Mouse (Mus musculus) neural tube, embryonic 11.5 days (tissue): Measurements from ENCODE around the gene Lamb3. TPM values are rescaled to one million over a fixed set of nuclear protein-coding genes. Genes with fewer than 3 reads are reported as not detected.
A peak's percentile ranks its signal among the peaks of the same experiment; 100 is the strongest.
"Not testable (repeated sequence)": the region's sequence is repeated elsewhere in the genome, so short reads cannot be mapped to it uniquely, and the experiment has no call there.

Experiments used
- ATAC-seq: fragments of 200-750 bp; cut with Nextera tagmentation; 2 replicates; pipeline ENCODE4 v1.8.0; 2017; ENCODE audit warnings: moderate number of reproducible peaks, mild to moderate bottlenecking, moderate TSS enrichment, moderate library complexity; ENCODE audit not compliant: insufficient read depth, low FRiP score, low TSS enrichment
- DNase-seq: peaks from one replicate; pipeline ENCODE4 v3.0.0-alpha.2; 2015; ENCODE audit warnings: low spot score
- H3K27ac ChIP-seq: fragments of 300-500 bp; sonication (generic); 2 replicates; pipeline ENCODE4 v1.5.1; 2014; ENCODE audit warnings: low read depth, mild to moderate bottlenecking, low read length
- H3K27me3 ChIP-seq: fragments of 300-500 bp; sonication (generic); 2 replicates; pipeline ENCODE4 v1.6.1; 2014; ENCODE audit warnings: mild to moderate bottlenecking, low read length, mixed read lengths; ENCODE audit not compliant: control insufficient read depth, insufficient read depth
- H3K36me3 ChIP-seq: fragments of 300-500 bp; sonication (generic); 2 replicates; pipeline ENCODE4 v1.6.1; 2014; ENCODE audit warnings: mild to moderate bottlenecking, low read length, moderate library complexity, mixed read lengths; ENCODE audit not compliant: control insufficient read depth, insufficient read depth
- H3K4me1 ChIP-seq: fragments of 300-500 bp; sonication (generic); 2 replicates; pipeline ENCODE4 v1.6.1; 2014; ENCODE audit warnings: low read length, mixed read lengths; ENCODE audit not compliant: control insufficient read depth, insufficient read depth
- H3K4me2 ChIP-seq: fragments of 300-500 bp; sonication (generic); 2 replicates; pipeline ENCODE4 v1.6.1; 2014; ENCODE audit warnings: low read depth, mild to moderate bottlenecking, moderate library complexity
- H3K4me3 ChIP-seq: fragments of 300-500 bp; sonication (generic); 2 replicates; pipeline ENCODE4 v1.5.1; 2014; ENCODE audit warnings: low read depth, low read length
- H3K9ac ChIP-seq: fragments of 300-500 bp; sonication (generic); 2 replicates; pipeline ENCODE4 v1.6.1; 2014; ENCODE audit warnings: mild to moderate bottlenecking, low read length
- H3K9me3 ChIP-seq: fragments of 300-500 bp; sonication (generic); 2 replicates; pipeline ENCODE4 v1.6.1; 2016; ENCODE audit warnings: low read length; ENCODE audit not compliant: control insufficient read depth
- WGBS: fragments of 180-500 bp; shearing (Covaris S2); extraction: QIAGEN DNeasy Blood & Tissue Kit; methylation state at CpG from one replicate; pipeline ENCODE4 v1.1.7; 2014; 5-methylcytosine and 5-hydroxymethylcytosine counted together
- polyA plus RNA-seq: library from polyadenylated mRNA; unstranded; fragments of >200 nt; fragmentation: Nextera tagmentation; extraction: Ambion mirVana; gene quantifications from 2 replicates; pipeline ENCODE4 v1.2.1, GENCODE M21; 2014

Lamb3 gene
- polyA plus RNA-seq, 1 experiment from 2014 or later: 0.62 TPM

DNA sequence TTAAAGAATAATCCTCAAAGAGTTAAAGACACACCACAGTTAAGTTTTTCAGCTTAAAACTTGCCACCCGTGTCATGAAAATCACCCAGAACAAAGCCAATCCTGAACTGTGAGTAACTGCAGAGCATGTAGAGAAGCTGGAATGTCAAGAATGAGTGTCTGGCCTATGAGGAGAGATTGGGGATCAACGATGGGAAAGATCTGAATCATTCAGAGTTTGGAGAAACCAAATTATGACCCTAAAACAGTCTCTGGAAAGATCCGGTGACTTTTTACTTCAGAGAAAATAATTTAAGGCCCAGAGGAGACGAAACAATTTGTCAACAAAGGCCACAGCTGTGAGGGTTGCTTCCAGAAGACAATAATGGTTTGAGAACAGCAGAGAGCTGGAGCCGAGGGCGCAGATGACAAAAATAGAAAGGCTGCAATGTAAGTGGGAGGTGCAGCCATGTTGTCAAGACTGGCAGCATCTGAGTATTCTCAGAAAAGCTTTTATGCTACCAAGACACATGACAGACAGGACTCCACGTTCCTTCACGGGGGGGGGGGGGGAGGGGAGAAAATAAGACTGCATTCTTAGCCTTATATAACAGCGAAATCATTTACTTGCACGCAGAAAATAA is 36.2 kb downstream of the Lamb3 start:
- DNase-seq: no peak
- Histone ChIP-seq H3K4me3 (no peak overlapping the region), H3K9ac (no peak overlapping the region), H3K36me3 (no peaks in the 10 kb centered on the region), H3K4me1 (no peaks in the 10 kb centered on the region), H3K27ac (no peak overlapping the region), H3K9me3 (no peaks in the 10 kb centered on the region), H3K27me3 (no peaks in the 10 kb centered on the region), H3K4me2 (no peak overlapping the region)
- ATAC-seq: no peak
- WGBS: 70% methylated on average over 10 of the region's 10 CpGs

DNA sequence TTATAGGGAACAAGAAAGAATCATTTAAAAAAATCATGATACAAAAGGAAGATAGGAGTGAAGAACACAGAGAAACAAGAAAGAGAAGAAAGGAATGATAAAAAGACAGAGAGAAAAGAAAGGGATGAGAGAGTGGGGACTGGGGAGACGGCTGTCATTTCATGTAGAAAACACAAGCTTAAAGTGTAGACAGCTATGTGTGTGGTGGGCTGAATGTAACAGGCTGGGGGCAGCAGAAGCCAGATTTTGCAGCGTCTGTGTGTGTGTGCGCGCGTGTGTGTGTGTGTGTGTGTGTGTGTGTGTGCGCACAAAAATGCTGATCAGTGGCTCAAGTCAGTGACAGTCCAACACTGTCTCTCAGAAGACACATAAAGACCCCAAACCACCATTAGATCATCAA is 36.7 kb downstream of the Lamb3 start:
- Histone ChIP-seq H3K36me3 (no peaks in the 10 kb centered on the region), H3K9ac (no peak overlapping the region), H3K4me2 (no peak overlapping the region), H3K4me1 (no peaks in the 10 kb centered on the region), H3K9me3 (no peaks in the 10 kb centered on the region), H3K27me3 (no peaks in the 10 kb centered on the region), H3K4me3 (no peak overlapping the region), H3K27ac (no peak overlapping the region)
- DNase-seq: no peak
- 88% methylated on average over 6 of the region's 6 CpGs for WGBS
- ATAC-seq: no peak

DNA sequence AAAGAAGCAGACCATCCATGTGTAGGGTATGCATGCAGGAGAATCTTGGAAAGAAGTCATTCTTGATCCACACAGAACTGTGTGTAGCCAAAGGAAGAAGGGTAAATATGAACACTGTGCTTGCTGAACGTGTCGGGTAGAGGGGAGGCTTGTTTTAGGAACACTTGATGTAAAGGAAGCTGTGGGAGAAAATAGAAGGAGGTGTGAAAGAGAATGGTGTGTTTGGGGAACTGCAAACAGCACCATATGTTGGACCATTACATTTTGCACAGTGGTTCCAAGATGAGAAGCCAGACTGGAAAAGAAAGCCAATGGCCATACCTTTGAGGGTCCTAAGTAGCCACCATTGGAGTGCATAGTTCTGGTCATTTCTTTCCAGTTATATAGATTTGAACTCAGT is 42.5 kb downstream of the Lamb3 start:
- Histone ChIP-seq H3K27ac (no peak overlapping the region), H3K4me2 (no peak overlapping the region), H3K4me3 (no peak overlapping the region), H3K9me3 (no peaks in the 10 kb centered on the region), H3K36me3 (no peaks in the 10 kb centered on the region), H3K4me1 (no peaks in the 10 kb centered on the region), H3K27me3 (no peaks in the 10 kb centered on the region), H3K9ac (no peak overlapping the region)
- 82% methylated on average over 2 of the region's 2 CpGs for WGBS
- ATAC-seq (no peak), DNase-seq (no peak)

DNA sequence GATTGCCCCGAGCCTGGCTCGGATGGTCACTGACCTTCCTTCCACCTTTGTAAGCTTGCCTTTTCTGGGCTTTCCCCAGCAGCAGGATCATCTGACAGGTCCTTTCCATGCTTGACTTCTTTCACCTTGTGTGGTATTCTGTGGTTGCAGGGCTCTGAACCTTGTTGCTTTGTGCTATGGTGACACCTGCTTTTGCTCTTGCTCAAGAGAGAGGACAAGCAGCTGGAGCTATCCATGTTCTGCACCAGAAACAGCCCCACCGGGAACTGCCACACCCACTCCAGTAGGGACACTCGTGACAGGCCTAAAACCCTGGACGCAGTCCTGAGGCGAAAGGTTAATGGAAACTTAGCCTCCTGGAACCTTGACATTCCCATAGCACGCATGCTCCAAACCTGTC is 43.9 kb downstream of the Lamb3 start:
- H3K9me3 ChIP-seq: no peaks in the 10 kb centered on the region
- H3K4me1 ChIP-seq: no peaks in the 10 kb centered on the region
- H3K27ac ChIP-seq: no peak overlapping the region
- no peaks in the 10 kb centered on the region for H3K36me3 ChIP-seq
- no peak overlapping the region for H3K9ac ChIP-seq
- H3K4me2 ChIP-seq: no peak overlapping the region
- ATAC-seq (no peak), DNase-seq (no peak)
- no peaks in the 10 kb centered on the region for H3K27me3 ChIP-seq
- 80% methylated on average over 7 of the region's 7 CpGs for WGBS
- no peak overlapping the region for H3K4me3 ChIP-seq

DNA sequence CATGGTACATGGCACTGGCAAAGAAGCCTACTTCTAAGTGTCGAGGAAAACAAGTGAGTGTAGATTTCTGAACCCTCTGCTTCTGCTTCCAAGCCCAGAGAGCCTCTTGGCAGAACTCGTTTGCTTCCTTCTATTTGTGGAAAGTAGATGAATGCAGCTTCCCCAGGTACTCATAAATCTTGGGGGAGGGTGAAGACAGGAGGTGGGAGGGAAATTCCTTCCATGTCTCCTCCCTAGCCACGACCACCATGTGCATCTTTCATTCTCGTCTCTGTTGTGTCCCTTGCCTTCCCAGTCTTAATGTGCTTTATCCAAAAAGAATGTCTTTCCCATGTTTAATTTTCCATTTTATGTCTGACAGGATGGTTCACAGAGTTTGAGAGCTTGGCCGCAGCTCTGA is 45.1 kb downstream of the Lamb3 start:
- DNase-seq: no peak
- Histone ChIP-seq H3K9ac (no peak overlapping the region), H3K27ac (no peak overlapping the region), H3K4me2 (no peak overlapping the region), H3K27me3 (no peaks in the 10 kb centered on the region), H3K4me3 (no peak overlapping the region), H3K4me1 (no peaks in the 10 kb centered on the region), H3K36me3 (no peaks in the 10 kb centered on the region), H3K9me3 (no peaks in the 10 kb centered on the region)
- WGBS: 41% methylated on average over 5 of the region's 5 CpGs
- no peak for ATAC-seq

DNA sequence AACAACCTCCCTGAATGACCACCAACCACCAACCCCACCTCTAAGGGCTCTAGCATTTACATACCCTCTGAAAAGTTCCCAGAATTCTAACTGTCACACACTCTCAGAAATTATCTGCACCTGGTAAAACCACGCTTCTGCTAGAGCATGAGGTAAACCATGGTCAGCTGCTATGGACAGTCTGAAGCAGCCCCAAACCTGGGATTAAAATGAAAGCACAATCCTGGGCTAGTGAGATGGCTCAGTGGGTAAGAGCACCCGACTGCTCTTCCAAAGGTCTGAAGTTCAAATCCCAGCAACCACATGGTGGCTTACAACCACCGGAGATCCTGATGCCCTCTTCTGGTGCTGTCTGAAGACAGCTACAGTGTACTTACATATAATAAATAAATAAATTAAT is 46.4 kb downstream of the Lamb3 start:
- not testable (repeated sequence) for ATAC-seq, H3K9ac ChIP-seq, H3K4me3 ChIP-seq, H3K9me3 ChIP-seq, H3K27me3 ChIP-seq, DNase-seq, H3K4me1 ChIP-seq, H3K36me3 ChIP-seq, H3K27ac ChIP-seq, H3K4me2 ChIP-seq
- WGBS: 74% methylated on average over 3 of the region's 3 CpGs

DNA sequence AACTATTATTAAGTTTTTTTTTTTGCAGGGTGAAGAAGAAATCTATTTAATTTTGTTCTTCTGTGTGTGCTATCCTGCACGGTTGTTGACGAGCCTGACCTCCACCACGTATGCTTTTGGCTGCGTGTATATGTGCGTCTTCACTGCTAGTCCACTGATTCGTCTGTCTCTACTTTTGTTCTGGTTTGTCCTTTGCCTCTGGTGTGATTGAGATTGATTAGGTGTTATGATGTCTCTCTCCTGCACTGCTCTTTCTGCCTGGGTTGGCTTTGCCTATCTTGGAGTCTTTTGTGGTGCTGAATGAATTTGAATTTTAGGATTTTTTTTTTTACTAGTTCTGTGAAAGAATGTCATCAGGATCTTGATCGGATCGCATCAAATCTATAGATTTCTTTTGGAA is 47.5 kb downstream of the Lamb3 start:
- 65% methylated on average over 8 of the region's 8 CpGs for WGBS

DNA sequence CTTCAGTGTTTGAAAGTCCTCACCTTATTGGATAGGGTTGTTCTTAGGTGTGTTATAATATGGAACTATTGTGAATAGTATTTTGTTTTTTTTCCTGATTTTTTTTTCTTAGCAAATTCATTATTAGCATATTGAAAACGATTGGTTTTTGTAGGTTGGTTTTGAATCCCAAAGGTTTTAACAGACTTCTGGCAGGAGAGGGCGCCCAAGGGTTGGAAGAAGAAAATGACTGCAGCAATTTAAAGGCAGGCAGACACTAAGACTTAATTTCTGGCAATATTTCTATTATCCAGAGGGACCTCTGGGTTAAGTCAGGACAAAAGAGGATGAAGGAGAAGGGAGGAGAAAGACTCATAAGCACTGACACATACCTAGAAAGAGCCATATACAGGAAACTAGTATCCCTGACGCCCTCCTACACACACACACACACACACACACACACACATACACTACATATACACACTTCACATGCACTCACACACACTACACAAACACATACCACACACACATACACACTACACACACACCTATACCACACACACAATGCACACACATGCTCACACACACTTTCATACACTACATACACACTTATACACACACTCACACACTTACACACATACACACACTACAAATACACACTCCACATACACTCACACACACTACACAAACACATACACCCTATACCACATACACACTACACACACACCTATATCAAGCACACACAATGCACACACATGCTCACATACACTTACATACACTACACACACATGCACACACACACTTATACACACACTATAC is 48.2 kb downstream of the Lamb3 start:
- peak; percentile 38; the same call in 1 of the 2 replicates for ATAC-seq
- no peak overlapping the region for H3K4me2 ChIP-seq
- no peaks in the 10 kb centered on the region for H3K9me3 ChIP-seq
- no peaks in the 10 kb centered on the region for H3K36me3 ChIP-seq
- WGBS: 29% methylated on average over 3 of the region's 3 CpGs
- peak; percentile 60 for DNase-seq
- no peaks in the 10 kb centered on the region for H3K4me1 ChIP-seq
- H3K9ac ChIP-seq: no peak overlapping the region
- no peaks in the 10 kb centered on the region for H3K27me3 ChIP-seq
- no peak overlapping the region for H3K4me3 ChIP-seq
- no peak overlapping the region for H3K27ac ChIP-seq

More for the DNA sequence above, 47.5 kb downstream of the Lamb3 start:
- H3K36me3 ChIP-seq: no peaks in the 10 kb centered on the region
- no peak for DNase-seq
- H3K9me3 ChIP-seq: no peaks in the 10 kb centered on the region
- no peak overlapping the region for H3K9ac ChIP-seq
- no peak overlapping the region for H3K27ac ChIP-seq
- no peak overlapping the region for H3K4me3 ChIP-seq
- H3K4me2 ChIP-seq: no peak overlapping the region
- ATAC-seq: no peak
- no peaks in the 10 kb centered on the region for H3K4me1 ChIP-seq
- H3K27me3 ChIP-seq: no peaks in the 10 kb centered on the region

DNA sequence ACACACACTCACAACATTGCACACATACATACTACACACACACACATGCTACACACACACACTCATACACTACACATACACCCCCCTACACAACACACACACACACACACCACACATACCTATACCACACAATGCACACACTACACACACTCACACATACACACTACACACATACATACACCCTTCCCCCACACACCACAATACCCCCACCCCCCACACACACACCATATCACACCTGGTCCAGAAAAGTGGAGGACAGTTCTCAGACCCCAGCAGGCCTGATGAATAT is 48.7 kb downstream of the Lamb3 start:
- Histone ChIP-seq H3K27ac (no peak overlapping the region), H3K4me2 (no peak overlapping the region), H3K4me1 (no peaks in the 10 kb centered on the region), H3K9me3 (no peaks in the 10 kb centered on the region), H3K9ac (no peak overlapping the region), H3K4me3 (no peak overlapping the region), H3K36me3 (no peaks in the 10 kb centered on the region), H3K27me3 (no peaks in the 10 kb centered on the region)
- DNase-seq (no peak), ATAC-seq (peak; percentile 20; the same call in 1 of the 2 replicates)
